Mouse (Mus musculus) T-helper 2 cell (primary cell): Measurements from ENCODE around the gene Tmem72.

ENCODE experiments used
- in situ Hi-C: fragments of 300-600 bp; cut with MboI, MseI; formaldehyde crosslinking; loops from one replicate; pipeline ENCODE4 v1.15.1; 2025; ENCODE audit warnings: high pct_unique_total_duplicates

Gene Tmem72

GRCm38 (mm10) chr6:116679563-116680288 lies 37.0 kb downstream of the Tmem72 start:
- in situ Hi-C loops: loop anchor here (10.0 kb wide), 1 partner anchor 1135 kb away; no protein-coding TSS in a partner anchor

- in situ Hi-C loops: loop anchor here (10.0 kb wide), 1 partner anchor 1137 kb away; no protein-coding TSS in a partner anchor
Observed at GRCm38 (mm10) chr6:116677321-116677720, 39.4 kb downstream of the Tmem72 start.

GRCm38 (mm10) chr6:116676355-116676913 lies 40.3 kb downstream of the Tmem72 start:
- in situ Hi-C loops: loop anchor here (10.0 kb wide), 1 partner anchor 1138 kb away; no protein-coding TSS in a partner anchor

- in situ Hi-C loops: loop anchor here (10.0 kb wide), 1 partner anchor 1140 kb away; no protein-coding TSS in a partner anchor
Observed at GRCm38 (mm10) chr6:116674283-116674886, 42.3 kb downstream of the Tmem72 start.

- in situ Hi-C loops: loop anchor here (10.0 kb wide), 1 partner anchor 1141 kb away; no protein-coding TSS in a partner anchor
Observed at GRCm38 (mm10) chr6:116673471-116674282, 43.0 kb downstream of the Tmem72 start, which contains the start of gene Rassf4. Rassf4 (minus strand) TSS chr6:116673952.

GRCm38 (mm10) chr6:116672349-116672748 lies 44.4 kb downstream of the Tmem72 start:
- in situ Hi-C loops: loop anchor here (10.0 kb wide), 1 partner anchor 1142 kb away; no protein-coding TSS in a partner anchor

GRCm38 (mm10) chr6:116671768-116672167 lies 44.9 kb downstream of the Tmem72 start:
- in situ Hi-C loops: loop anchor here (10.0 kb wide), 1 partner anchor 1143 kb away; no protein-coding TSS in a partner anchor

- in situ Hi-C loops: loop anchor here (10.0 kb wide), 1 partner anchor 1144 kb away; no protein-coding TSS in a partner anchor
Observed at GRCm38 (mm10) chr6:116671031-116671430, 45.7 kb downstream of the Tmem72 start.

GRCm38 (mm10) chr6:116670144-116670543 lies 46.6 kb downstream of the Tmem72 start:
- in situ Hi-C loops: loop anchor here (10.0 kb wide), 1 partner anchor 1145 kb away; no protein-coding TSS in a partner anchor

GRCm38 (mm10) chr6:116668682-116669470 lies 47.8 kb downstream of the Tmem72 start:
- in situ Hi-C loops: no loop called here

GRCm38 (mm10) chr6:116667382-116667781 lies 49.3 kb downstream of the Tmem72 start:
- in situ Hi-C loops: no loop called here

- in situ Hi-C loops: no loop called here
Observed at GRCm38 (mm10) chr6:116666892-116667291, 49.8 kb downstream of the Tmem72 start.

- in situ Hi-C loops: no loop called here
Observed at GRCm38 (mm10) chr6:116666085-116666750, 50.5 kb downstream of the Tmem72 start.

GRCm38 (mm10) chr6:116664830-116665229 lies 51.9 kb downstream of the Tmem72 start:
- in situ Hi-C loops: no loop called here

- in situ Hi-C loops: no loop called here
Observed at GRCm38 (mm10) chr6:116664031-116664430, 52.7 kb downstream of the Tmem72 start.

GRCm38 (mm10) chr6:116663364-116663763 lies 53.3 kb downstream of the Tmem72 start:
- in situ Hi-C loops: no loop called here

GRCm38 (mm10) chr6:116653684-116654454 lies 62.8 kb downstream of the Tmem72 start:
- in situ Hi-C loops: no loop called here

GRCm38 (mm10) chr6:116653191-116653590 lies 63.5 kb downstream of the Tmem72 start:
- in situ Hi-C loops: no loop called here
